Mouse (Mus musculus) kidney, adult 11 months (tissue): ENCODE data around the gene Arhgap15.
"Not testable (repeated sequence)": the region's sequence is repeated elsewhere in the genome, so short reads cannot be mapped to it uniquely, and the experiment has no call there.

ENCODE experiments used
- DNase-seq: peaks from one replicate; pipeline ENCODE4 v3.0.0; 2022

Arhgap15 gene

GRCm38 (mm10) chr2:43748287-43748983 is at the start of gene Arhgap15:
Gene Arhgap15 (plus strand): TSS chr2:43748824.
- no peak for DNase-seq

GRCm38 (mm10) chr2:43712611-43713138 is 35.9 kb upstream of the Arhgap15 start:
- DNase-seq = no peak

- peak; percentile 20 for DNase-seq
Observed at GRCm38 (mm10) chr2:43722446-43723103, 26.0 kb upstream of the Arhgap15 start.

GRCm38 (mm10) chr2:43723104-43723541 is 25.5 kb upstream of the Arhgap15 start:
- DNase-seq = no peak

- no peak for DNase-seq
Observed at GRCm38 (mm10) chr2:43727181-43727580, 21.4 kb upstream of the Arhgap15 start.

GRCm38 (mm10) chr2:43727693-43728092 is 20.9 kb upstream of the Arhgap15 start:
- no peak for DNase-seq

GRCm38 (mm10) chr2:43728831-43729230 is 19.8 kb upstream of the Arhgap15 start:
- no peak for DNase-seq

GRCm38 (mm10) chr2:43732396-43732795 is 16.2 kb upstream of the Arhgap15 start:
- no peak for DNase-seq

GRCm38 (mm10) chr2:43735071-43735470 is 13.6 kb upstream of the Arhgap15 start:
- DNase-seq = not testable (repeated sequence)

GRCm38 (mm10) chr2:43737546-43737945 is 11.1 kb upstream of the Arhgap15 start:
- no peak for DNase-seq

GRCm38 (mm10) chr2:43738562-43739112 is 10.0 kb upstream of the Arhgap15 start:
- DNase-seq = no peak

GRCm38 (mm10) chr2:43739190-43739818 is 9.3 kb upstream of the Arhgap15 start:
- no peak for DNase-seq

GRCm38 (mm10) chr2:43749321-43749720 is 697 bp downstream of the Arhgap15 start:
- no peak for DNase-seq

- no peak for DNase-seq
Observed at GRCm38 (mm10) chr2:43755899-43756298, 7.3 kb downstream of the Arhgap15 start.

GRCm38 (mm10) chr2:43756626-43757025 is 8.0 kb downstream of the Arhgap15 start:
- DNase-seq = no peak

GRCm38 (mm10) chr2:43761735-43762134 is 13.1 kb downstream of the Arhgap15 start:
- DNase-seq = no peak

- no peak for DNase-seq
Observed at GRCm38 (mm10) chr2:43763279-43763678, 14.7 kb downstream of the Arhgap15 start.

GRCm38 (mm10) chr2:43764456-43764855 is 15.8 kb downstream of the Arhgap15 start:
- DNase-seq = no peak

- DNase-seq = no peak
Observed at GRCm38 (mm10) chr2:43766200-43766599, 17.6 kb downstream of the Arhgap15 start.

GRCm38 (mm10) chr2:43769850-43770570 is 21.4 kb downstream of the Arhgap15 start:
- no peak for DNase-seq

GRCm38 (mm10) chr2:43772640-43773039 is 24.0 kb downstream of the Arhgap15 start:
- DNase-seq = no peak

- no peak for DNase-seq
Observed at GRCm38 (mm10) chr2:43782157-43782556, 33.5 kb downstream of the Arhgap15 start.
